Mouse (Mus musculus) forebrain, embryonic 15.5 days (tissue): ENCODE results near the gene Mfng. TPM values are rescaled to one million over a fixed set of nuclear protein-coding genes. Genes with fewer than 3 reads are reported as not detected.
A peak's percentile ranks its signal among the peaks of the same experiment; 100 is the strongest.

Experiments
- ATAC-seq: fragments of 200-750 bp; cut with Nextera tagmentation; replicated peaks from 2 replicates; pipeline ENCODE4 v1.8.0; 2017; ENCODE audit warnings: mild to moderate bottlenecking, moderate TSS enrichment, moderate library complexity
- H3K27ac ChIP-seq: fragments of 300-500 bp; sonication (generic); replicated peaks from 2 replicates; pipeline ENCODE4 v1.5.1; 2015; ENCODE audit warnings: mild to moderate bottlenecking, inconsistent platforms
- H3K27me3 ChIP-seq: fragments of 300-500 bp; sonication (generic); 2 replicates; pipeline ENCODE4 v1.6.1; 2015; ENCODE audit warnings: inconsistent platforms
- H3K36me3 ChIP-seq: fragments of 300-500 bp; sonication (generic); 2 replicates; pipeline ENCODE4 v1.6.1; 2015; ENCODE audit warnings: mild to moderate bottlenecking, inconsistent platforms
- H3K4me1 ChIP-seq: fragments of 300-500 bp; sonication (generic); 2 replicates; pipeline ENCODE4 v1.6.1; 2015; ENCODE audit warnings: inconsistent platforms
- H3K4me2 ChIP-seq: fragments of 300-500 bp; sonication (generic); replicated peaks from 2 replicates; pipeline ENCODE4 v1.6.1; 2015; ENCODE audit warnings: mild to moderate bottlenecking, inconsistent platforms
- H3K4me3 ChIP-seq: fragments of 300-500 bp; sonication (generic); 2 replicates; pipeline ENCODE4 v1.5.1; 2015; ENCODE audit warnings: mild to moderate bottlenecking, inconsistent platforms
- H3K9ac ChIP-seq: fragments of 300-500 bp; sonication (generic); replicated peaks from 2 replicates; pipeline ENCODE4 v1.6.1; 2015; ENCODE audit warnings: mild to moderate bottlenecking, inconsistent platforms
- H3K9me3 ChIP-seq: fragments of 300-500 bp; sonication (generic); 2 replicates; pipeline ENCODE4 v1.6.1; 2016; ENCODE audit warnings: inconsistent platforms
- WGBS: fragments of 180-500 bp; shearing (Covaris S2); methylation state at CpG from one replicate; pipeline ENCODE4 v1.1.7; 2015; ENCODE audit warnings: mixed read lengths; 5-methylcytosine and 5-hydroxymethylcytosine counted together
- polyA plus RNA-seq: library from polyadenylated mRNA; unstranded; fragments of >200 nt; fragmentation: Nextera tagmentation; extraction: Ambion mirVana; gene quantifications from 2 replicates; pipeline ENCODE4 v1.2.1, GENCODE M21; 2015

The Mfng gene
- polyA plus RNA-seq, 1 experiment from 2014 or later, result 77.9 TPM

GRCm38 (mm10) chr15:78752991-78753390 is 20.3 kb downstream of the Mfng start:
- H3K27ac ChIP-seq, result no peak overlapping the region
- no peak overlapping the region for H3K9ac ChIP-seq
- H3K4me1 ChIP-seq, result peaks cover 32% of the 10 kb centered on the region
- no peak for ATAC-seq
- no peaks in the 10 kb centered on the region for H3K9me3 ChIP-seq
- H3K4me2 ChIP-seq, result no peak overlapping the region
- H3K36me3 ChIP-seq, result no peaks in the 10 kb centered on the region
- H3K4me3 ChIP-seq, result no peak overlapping the region
- H3K27me3 ChIP-seq, result no peaks in the 10 kb centered on the region

GRCm38 (mm10) chr15:78750608-78751350 is 22.5 kb downstream of the Mfng start:
- peak; percentile 70 for ATAC-seq
- Histone ChIP-seq H3K4me3 (no peak overlapping the region), H3K4me2 (no peak overlapping the region), H3K27me3 (no peaks in the 10 kb centered on the region), H3K4me1 (peaks cover 32% of the 10 kb centered on the region), H3K9ac (no peak overlapping the region), H3K9me3 (no peaks in the 10 kb centered on the region), H3K36me3 (no peaks in the 10 kb centered on the region), H3K27ac (peak overlapping the region; percentile 47)
- WGBS, result 37% methylated on average over 6 of the region's 6 CpGs

GRCm38 (mm10) chr15:78749855-78750254 is 23.4 kb downstream of the Mfng start:
- no peak for ATAC-seq
- no peaks in the 10 kb centered on the region for H3K27me3 ChIP-seq
- peaks cover 27% of the 10 kb centered on the region for H3K4me1 ChIP-seq
- 61% methylated on average over 5 of the region's 5 CpGs for WGBS
- no peak overlapping the region for H3K4me2 ChIP-seq
- H3K36me3 ChIP-seq, result no peaks in the 10 kb centered on the region
- no peak overlapping the region for H3K9ac ChIP-seq
- no peak overlapping the region for H3K4me3 ChIP-seq
- no peaks in the 10 kb centered on the region for H3K9me3 ChIP-seq
- no peak overlapping the region; the same call in 1 of the 2 replicates for H3K27ac ChIP-seq

GRCm38 (mm10) chr15:78744206-78744605 is 29.1 kb downstream of the Mfng start:
- H3K9me3 ChIP-seq, result no peaks in the 10 kb centered on the region
- peaks cover 12% of the 10 kb centered on the region for H3K4me1 ChIP-seq
- H3K27me3 ChIP-seq, result no peaks in the 10 kb centered on the region
- no peaks in the 10 kb centered on the region for H3K36me3 ChIP-seq
- H3K27ac ChIP-seq, result peak overlapping the region; percentile 54
- no peak overlapping the region for H3K4me2 ChIP-seq
- H3K4me3 ChIP-seq, result no peak overlapping the region
- 1% methylated on average over 5 of the region's 5 CpGs for WGBS
- peak; percentile 77 for ATAC-seq
- no peak overlapping the region for H3K9ac ChIP-seq

GRCm38 (mm10) chr15:78742831-78743230 is 30.4 kb downstream of the Mfng start:
- WGBS, result 82% methylated on average over 8 of the region's 10 CpGs
- Histone ChIP-seq H3K36me3 (no peaks in the 10 kb centered on the region), H3K9me3 (no peaks in the 10 kb centered on the region), H3K4me3 (no peak overlapping the region), H3K4me2 (no peak overlapping the region), H3K27me3 (no peaks in the 10 kb centered on the region), H3K9ac (no peak overlapping the region), H3K4me1 (peaks cover 12% of the 10 kb centered on the region), H3K27ac (no peak overlapping the region)
- ATAC-seq, result no peak

- H3K4me3 ChIP-seq, result no peak overlapping the region
- ATAC-seq, result no peak
- WGBS, result 65% methylated on average over 12 of the region's 12 CpGs
- H3K9ac ChIP-seq, result no peak overlapping the region
- no peaks in the 10 kb centered on the region for H3K9me3 ChIP-seq
- no peaks in the 10 kb centered on the region for H3K27me3 ChIP-seq
- H3K27ac ChIP-seq, result no peak overlapping the region
- peaks cover 31% of the 10 kb centered on the region for H3K4me1 ChIP-seq
- no peak overlapping the region for H3K4me2 ChIP-seq
- no peaks in the 10 kb centered on the region for H3K36me3 ChIP-seq
These were observed 32.6 kb downstream of the Mfng start for GRCm38 (mm10) chr15:78740662-78741061.

GRCm38 (mm10) chr15:78737146-78737545 is 36.1 kb downstream of the Mfng start:
- Histone ChIP-seq H3K9ac (peak overlapping the region; percentile 21; the same call in 1 of the 2 replicates), H3K4me2 (no peak overlapping the region), H3K4me1 (peaks cover 33% of the 10 kb centered on the region), H3K27ac (peak overlapping the region; percentile 97), H3K27me3 (no peaks in the 10 kb centered on the region), H3K36me3 (no peaks in the 10 kb centered on the region), H3K9me3 (no peaks in the 10 kb centered on the region), H3K4me3 (no peak overlapping the region)
- WGBS, result 61% methylated on average over 6 of the region's 6 CpGs
- no peak for ATAC-seq

- Histone ChIP-seq H3K9me3 (no peaks in the 10 kb centered on the region), H3K4me2 (0 out of 2 replicates have a peak overlapping the region, but pooled peaks have one; percentile 33), H3K4me3 (no peak overlapping the region), H3K27me3 (no peaks in the 10 kb centered on the region), H3K9ac (peak overlapping the region; percentile 21; the same call in 1 of the 2 replicates), H3K27ac (peak overlapping the region; percentile 97), H3K4me1 (peaks cover 33% of the 10 kb centered on the region), H3K36me3 (no peaks in the 10 kb centered on the region)
- 9% methylated on average over 7 of the region's 7 CpGs for WGBS
- ATAC-seq, result peak; percentile 53
These were observed 36.6 kb downstream of the Mfng start for GRCm38 (mm10) chr15:78736681-78737100.

- ATAC-seq, result peak; percentile 47
These were observed 37.1 kb downstream of the Mfng start for GRCm38 (mm10) chr15:78736181-78736579.

GRCm38 (mm10) chr15:78735431-78736180 is 37.7 kb downstream of the Mfng start:
- Histone ChIP-seq H3K36me3 (no peaks in the 10 kb centered on the region), H3K27ac (peak overlapping the region; percentile 97), H3K27me3 (no peaks in the 10 kb centered on the region), H3K4me1 (peaks cover 33% of the 10 kb centered on the region), H3K4me3 (0 out of 2 replicates have a peak overlapping the region, but pooled peaks have one; percentile 3), H3K9ac (peak overlapping the region; percentile 28), H3K4me2 (peak overlapping the region; percentile 33), H3K9me3 (no peaks in the 10 kb centered on the region)
- peak; percentile 91 for ATAC-seq
- 9% methylated on average over 17 of the region's 17 CpGs for WGBS

More at GRCm38 (mm10) chr15:78736181-78736579, 37.1 kb downstream of the Mfng start:
- Histone ChIP-seq H3K4me2 (peak overlapping the region; percentile 33; the same call in 1 of the 2 replicates), H3K36me3 (no peaks in the 10 kb centered on the region), H3K4me3 (no peak overlapping the region), H3K4me1 (peaks cover 33% of the 10 kb centered on the region), H3K27ac (peak overlapping the region; percentile 97), H3K9me3 (no peaks in the 10 kb centered on the region), H3K9ac (no peak overlapping the region; the same call in none of the 2 replicates), H3K27me3 (no peaks in the 10 kb centered on the region)
- WGBS, result 38% methylated on average over 3 of the region's 3 CpGs

- Histone ChIP-seq H3K27ac (no peak overlapping the region), H3K9me3 (no peaks in the 10 kb centered on the region)
- 40% methylated on average over 4 of the region's 4 CpGs for WGBS
These were observed 41.4 kb downstream of the Mfng start for GRCm38 (mm10) chr15:78731830-78732229.

More at GRCm38 (mm10) chr15:78731830-78732229, 41.4 kb downstream of the Mfng start:
- no peaks in the 10 kb centered on the region for H3K27me3 ChIP-seq
- H3K36me3 ChIP-seq, result no peaks in the 10 kb centered on the region
- H3K9ac ChIP-seq, result no peak overlapping the region
- no peak overlapping the region for H3K4me2 ChIP-seq
- peaks cover 26% of the 10 kb centered on the region for H3K4me1 ChIP-seq
- ATAC-seq, result no peak
- H3K4me3 ChIP-seq, result no peak overlapping the region
